Mouse (Mus musculus): ENCODE data around the gene Tmtc4.

- TF ChIP-seq CTCF (IDR thresholded peaks at IDR 0.05; ENCODE audit: extremely low read depth, insufficient read depth, low read length): no peak
- TF ChIP-seq POLR2A (IDR thresholded peaks at IDR 0.05; ENCODE audit: extremely low read depth, insufficient read depth, low read length): no peak
These were observed 2.6 kb upstream of the Tmtc4 start for GRCm38 (mm10) chr14:122986404-122986803.

Measured in cortical plate, adult 2 months (tissue).